Mouse (Mus musculus) left cerebral cortex, postnatal 36 days (tissue): ENCODE results near the gene Kazn. TPM values are rescaled to one million over a fixed set of nuclear protein-coding genes. Genes with fewer than 3 reads are reported as not detected.
A peak's percentile ranks its signal among the peaks of the same experiment; 100 is the strongest.

Experiments
- DNase-seq, 2 experiments: peaks; one replicate each; pipeline ENCODE4 v3.0.0; 2021 to 2022; ENCODE audit warnings: low spot score in 2 of 2, mixed read lengths in 1 of 2
- intact Hi-C: fragments of 180-260 bp; cut with DNase I; formaldehyde crosslinking; loops from one replicate; pipeline ENCODE4 v1.15.1; 2025
- total RNA-seq, 2 experiments: library from RNA; stranded (reverse); gene quantifications; 2 replicates each; pipeline ENCODE4 v1.2.3; 2021

Gene Kazn
- total RNA-seq, 2 experiments from 2014 or later, result 80.6 to 112 TPM

GRCm38 (mm10) chr4:142212425-142212824 lies 26.8 kb downstream of the Kazn start:
- no peak for DNase-seq
- intact Hi-C loops, result no loop called here

GRCm38 (mm10) chr4:142209884-142210283 lies 29.3 kb downstream of the Kazn start:
- no peak for DNase-seq
- intact Hi-C loops, result no loop called here

- intact Hi-C loops, result no loop called here
- DNase-seq, result no peak
These were observed 29.7 kb downstream of the Kazn start for GRCm38 (mm10) chr4:142209476-142209875.

GRCm38 (mm10) chr4:142205693-142206092 lies 33.5 kb downstream of the Kazn start:
- DNase-seq, result no peak
- intact Hi-C loops, result no loop called here

GRCm38 (mm10) chr4:142196626-142197025 lies 42.6 kb downstream of the Kazn start:
- no peak for DNase-seq
- intact Hi-C loops, result no loop called here

- DNase-seq, result no peak
- intact Hi-C loops, result no loop called here
These were observed 45.4 kb downstream of the Kazn start for GRCm38 (mm10) chr4:142193780-142194179.

- intact Hi-C loops, result no loop called here
- DNase-seq, result no peak
These were observed 46.0 kb downstream of the Kazn start for GRCm38 (mm10) chr4:142193151-142193578.

GRCm38 (mm10) chr4:142189960-142190359 lies 49.2 kb downstream of the Kazn start:
- intact Hi-C loops, result loop anchor here (5.0 kb wide), 1 partner anchor 47 kb away; the partner anchor contains the start of gene Kazn
- DNase-seq, result no peak

GRCm38 (mm10) chr4:142188501-142188900 lies 50.7 kb downstream of the Kazn start:
- intact Hi-C loops, result loop anchor here (5.0 kb wide), 1 partner anchor 49 kb away; the partner anchor contains the start of gene Kazn
- DNase-seq, result no peak

- no peak for DNase-seq
- intact Hi-C loops, result loop anchor here (5.0 kb wide), 1 partner anchor 51 kb away; the partner anchor contains the start of gene Kazn
These were observed 53.0 kb downstream of the Kazn start for GRCm38 (mm10) chr4:142186155-142186554.

GRCm38 (mm10) chr4:142185533-142185900 lies 53.7 kb downstream of the Kazn start:
- DNase-seq, result no peak
- intact Hi-C loops, result loop anchor here (5.0 kb wide), 1 partner anchor 52 kb away; the partner anchor contains the start of gene Kazn

GRCm38 (mm10) chr4:142184852-142185532 lies 54.2 kb downstream of the Kazn start:
- intact Hi-C loops, result loop anchor here (5.0 kb wide), 1 partner anchor 52 kb away; the partner anchor contains the start of gene Kazn
- DNase-seq, result no peak

GRCm38 (mm10) chr4:142183591-142183990 lies 55.6 kb downstream of the Kazn start:
- no peak for DNase-seq
- intact Hi-C loops, result no loop called here

- DNase-seq, result no peak
- intact Hi-C loops, result no loop called here
These were observed 56.2 kb downstream of the Kazn start for GRCm38 (mm10) chr4:142183015-142183414.

- no peak for DNase-seq
- intact Hi-C loops, result no loop called here
These were observed 57.6 kb downstream of the Kazn start for GRCm38 (mm10) chr4:142181646-142182045.

GRCm38 (mm10) chr4:142180874-142181273 lies 58.3 kb downstream of the Kazn start:
- intact Hi-C loops, result no loop called here
- no peak for DNase-seq

GRCm38 (mm10) chr4:142180289-142180688 lies 58.9 kb downstream of the Kazn start:
- intact Hi-C loops, result no loop called here
- peak; percentile 42 to 54 for DNase-seq

GRCm38 (mm10) chr4:142179531-142179930 lies 59.7 kb downstream of the Kazn start:
- intact Hi-C loops, result no loop called here

GRCm38 (mm10) chr4:142176732-142177131 lies 62.5 kb downstream of the Kazn start:
- intact Hi-C loops, result no loop called here
- no peak for DNase-seq

More at GRCm38 (mm10) chr4:142179531-142179930, 59.7 kb downstream of the Kazn start:
- DNase-seq, result peak in 1 of 2 experiments; percentile 20

GRCm38 (mm10) chr4:142173981-142174485 lies 65.2 kb downstream of the Kazn start:
- intact Hi-C loops, result no loop called here
- DNase-seq, result no peak

GRCm38 (mm10) chr4:142172942-142173341 lies 66.3 kb downstream of the Kazn start:
- DNase-seq, result no peak

More at GRCm38 (mm10) chr4:142172942-142173341, 66.3 kb downstream of the Kazn start:
- intact Hi-C loops, result no loop called here
